Comparison of ENCODE assay signal across 31 mouse cellular contexts in genomic region chr17:50040727-50041410, GRCm38 (mm10).
DNase-seq lines count a peak whose midpoint lies in the region; ATAC-seq lines count a peak whose summit lies in the region.
"Had no signal": no experiment of that assay in that cellular context is flagged by ENCODE, and none has a peak within 500 bp of the region (broad histone marks: within the 10 kb centered on the region; RNA-seq: fewer than 3 reads in every experiment).

No protein-coding gene starts in this region.

- no peak for DNase-seq in liver
- no peak for DNase-seq in right cerebral cortex, postnatal 14 days
- DNase-seq: adrenal gland, postnatal 10 days; adrenal gland, postnatal 36 days; B cell, adult 2 months; cerebellum, adult 11 months; cerebellum, adult 2 months; cerebellum, adult 9-11 months; cerebellum, postnatal 25 days; embryo, embryonic 11 days; gastrocnemius, postnatal 25 days; heart, adult 18-20 months; heart, postnatal 14 days; heart, postnatal 4 days had no signal

- peak; percentile 63 for ATAC-seq in liver, embryonic 12.5 days
- peak; percentile 63 for ATAC-seq in liver, embryonic 15.5 days (ENCODE audit: insufficient read depth)
- ATAC-seq in megakaryocyte-erythroid progenitor cell, adult 5-6 weeks (replicated peaks; ENCODE audit: low FRiP score, low TSS enrichment, poor library complexity, severe bottlenecking), result peak; percentile 42
- no peak for ATAC-seq in erythroid progenitor cell, adult 5-6 weeks (replicated peaks; ENCODE audit: low FRiP score, poor library complexity, severe bottlenecking)
- ATAC-seq: forebrain, embryonic 13.5 days; forebrain, embryonic 16.5 days; hindbrain, postnatal 0 days; inflammation-experienced regulatory T-cells, adult 6 months; Patski had no signal

- H3K27me3 ChIP-seq in liver, embryonic 12.5 days (replicated peaks), result no peaks in the 10 kb centered on the region
- H3K27me3 ChIP-seq in liver, embryonic 15.5 days, result no peaks in the 10 kb centered on the region
- H3K27me3 ChIP-seq: CH12.LX; embryonic facial prominence, embryonic 13.5 days; forebrain, embryonic 13.5 days had no signal

- H3K4me2 ChIP-seq in liver, embryonic 12.5 days, result no peak overlapping the region
- no peak overlapping the region for H3K4me2 ChIP-seq in liver, embryonic 15.5 days
- H3K4me2 ChIP-seq: embryonic facial prominence, embryonic 13.5 days; forebrain, embryonic 13.5 days; heart, embryonic 13.5 days; hindbrain, embryonic 14.5 days had no signal

- H3K9me3 ChIP-seq in liver, embryonic 12.5 days (replicated peaks), result no peaks in the 10 kb centered on the region
- H3K9me3 ChIP-seq in liver, embryonic 15.5 days (replicated peaks), result no peaks in the 10 kb centered on the region
- H3K9me3 ChIP-seq: embryonic facial prominence, embryonic 10.5 days; embryonic facial prominence, embryonic 13.5 days; forebrain, embryonic 10.5 days; forebrain, embryonic 13.5 days; heart, embryonic 13.5 days had no signal

- H3K27ac ChIP-seq in liver, embryonic 12.5 days, result peak overlapping the region; percentile 18
- H3K27ac ChIP-seq in liver, embryonic 15.5 days (replicated peaks), result peak overlapping the region; percentile 39
- H3K27ac ChIP-seq: embryonic facial prominence, embryonic 10.5 days; embryonic facial prominence, embryonic 13.5 days; forebrain, embryonic 10.5 days; forebrain, embryonic 13.5 days; heart, embryonic 13.5 days; hindbrain, embryonic 14.5 days; hindbrain, postnatal 0 days had no signal

- H3K9ac ChIP-seq in liver, embryonic 12.5 days, result no peak overlapping the region
- no peak overlapping the region for H3K9ac ChIP-seq in liver, embryonic 15.5 days
- H3K9ac ChIP-seq: embryonic facial prominence, embryonic 13.5 days; forebrain, embryonic 13.5 days; heart, embryonic 13.5 days; hindbrain, embryonic 14.5 days had no signal

- H3K36me3 ChIP-seq in liver, embryonic 12.5 days, result no peaks in the 10 kb centered on the region
- H3K36me3 ChIP-seq in liver, embryonic 15.5 days (replicated peaks), result no peaks in the 10 kb centered on the region
- H3K36me3 ChIP-seq: embryonic facial prominence, embryonic 10.5 days; embryonic facial prominence, embryonic 13.5 days; forebrain, embryonic 10.5 days; G1E had no signal

- H3K4me3 ChIP-seq in liver, embryonic 12.5 days, result no peak overlapping the region
- H3K4me3 ChIP-seq in liver, embryonic 15.5 days (replicated peaks), result no peak overlapping the region
- H3K4me3 ChIP-seq: embryonic facial prominence, embryonic 10.5 days; embryonic facial prominence, embryonic 13.5 days; erythroblast, embryonic 14.5 days; forebrain, embryonic 10.5 days; forebrain, embryonic 13.5 days; heart, embryonic 13.5 days had no signal

- peaks cover 22% of the 10 kb centered on the region for H3K4me1 ChIP-seq in liver, embryonic 12.5 days
- peaks cover 22% of the 10 kb centered on the region for H3K4me1 ChIP-seq in liver, embryonic 15.5 days (replicated peaks)
- H3K4me1 ChIP-seq: embryonic facial prominence, embryonic 10.5 days; embryonic facial prominence, embryonic 13.5 days had no signal

- 48% methylated on average over 3 of the region's 3 CpGs for WGBS in liver, embryonic 12.5 days (ENCODE audit: insufficient replicate concordance)
- WGBS in liver, embryonic 15.5 days (ENCODE audit: insufficient replicate concordance), result 46% methylated on average over 3 of the region's 3 CpGs
